Mouse (Mus musculus): ENCODE data around the gene Elmo3.

DNA sequence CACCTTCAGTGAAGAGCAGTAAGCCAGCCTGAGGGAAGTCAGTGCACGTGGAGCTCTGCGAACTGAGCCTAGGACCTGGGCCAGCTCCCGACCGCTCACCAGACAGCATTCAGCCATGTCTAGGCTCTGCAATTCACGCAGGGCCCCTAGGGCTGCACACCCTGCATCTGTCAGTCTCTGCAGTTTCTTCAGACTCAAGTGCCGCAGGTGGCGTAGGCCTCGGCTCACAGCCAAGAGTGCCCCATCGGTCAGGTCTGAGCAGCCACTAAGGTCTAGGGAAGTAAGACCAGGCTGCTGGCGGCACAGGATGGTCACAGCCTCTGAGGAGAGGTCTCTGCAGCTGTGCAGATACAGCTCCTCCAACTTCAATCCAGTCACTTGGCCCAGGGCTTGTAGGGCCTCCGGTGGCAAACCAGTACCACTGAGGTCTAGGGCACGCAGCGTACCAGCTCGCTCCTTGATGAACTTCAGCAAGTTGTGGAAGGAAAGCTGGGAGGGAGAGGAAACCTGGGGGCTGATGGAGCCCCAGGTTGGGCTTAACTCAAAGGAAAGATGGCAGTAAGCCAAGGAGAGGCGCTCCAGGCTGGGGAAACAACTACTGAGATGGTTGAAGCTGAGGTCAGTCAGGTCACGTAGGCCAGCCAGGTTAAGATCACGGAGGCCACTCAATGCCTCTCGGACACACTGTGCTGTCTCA is 9.8 kb downstream of the Elmo3 start:
- no peak for TF ChIP-seq CTCF (IDR thresholded peaks at IDR 0.05; ENCODE audit: control insufficient read depth, insufficient read depth, insufficient replicate concordance, low read depth, low read length)
- TF ChIP-seq POLR2A (IDR thresholded peaks at IDR 0.05; ENCODE audit: control insufficient read depth, low read depth, low read length), result no peak
